Mouse (Mus musculus): ENCODE data around the gene Parp3. TPM values are rescaled to one million over a fixed set of nuclear protein-coding genes. Genes with fewer than 3 reads are reported as not detected.

Gene Parp3
- polyA plus RNA-seq, 1 experiment from 2014 or later: 2.7 TPM

GRCm38 (mm10) chr9:106461641-106462429, 14.9 kb downstream of the Parp3 start:
- no peak overlapping the region; the same call in 1 of the 2 replicates for H3K4me3 ChIP-seq
- H3K27me3 ChIP-seq (ENCODE audit: low read depth, poor library complexity, severe bottlenecking): peaks cover 42% of the 10 kb centered on the region
- WGBS: 85% methylated on average over 16 of the region's 16 CpGs
- H3K9me3 ChIP-seq (replicated peaks): no peaks in the 10 kb centered on the region
- H3K36me3 ChIP-seq: peaks cover 94% of the 10 kb centered on the region
- H3K27ac ChIP-seq (replicated peaks): no peak overlapping the region
- peaks cover 81% of the 10 kb centered on the region for H3K4me1 ChIP-seq
- no peak for DNase-seq (ENCODE audit: low spot score)

GRCm38 (mm10) chr9:106461026-106461415, 15.7 kb downstream of the Parp3 start:
- H3K9me3 ChIP-seq (replicated peaks): no peaks in the 10 kb centered on the region
- peaks cover 89% of the 10 kb centered on the region for H3K4me1 ChIP-seq
- no peak overlapping the region for H3K4me3 ChIP-seq
- no peak for DNase-seq (ENCODE audit: low spot score)
- H3K27ac ChIP-seq (replicated peaks): no peak overlapping the region
- WGBS: 93% methylated on average over 9 of the region's 9 CpGs
- peaks cover 39% of the 10 kb centered on the region for H3K27me3 ChIP-seq (ENCODE audit: low read depth, poor library complexity, severe bottlenecking)
- peaks cover 99% of the 10 kb centered on the region for H3K36me3 ChIP-seq

GRCm38 (mm10) chr9:106460401-106461025, 16.2 kb downstream of the Parp3 start:
- H3K4me3 ChIP-seq: peak overlapping the region; percentile 5; the same call in 1 of the 2 replicates
- H3K9me3 ChIP-seq (replicated peaks): no peaks in the 10 kb centered on the region
- peaks cover 34% of the 10 kb centered on the region for H3K27me3 ChIP-seq (ENCODE audit: low read depth, poor library complexity, severe bottlenecking)
- DNase-seq (ENCODE audit: low spot score): no peak
- H3K27ac ChIP-seq (replicated peaks): peak overlapping the region; percentile 9; the same call in 1 of the 2 replicates
- 88% methylated on average over 18 of the region's 18 CpGs for WGBS
- peaks cover 90% of the 10 kb centered on the region for H3K4me1 ChIP-seq
- peaks cover 96% of the 10 kb centered on the region for H3K36me3 ChIP-seq

GRCm38 (mm10) chr9:106459946-106460345, 16.8 kb downstream of the Parp3 start:
- H3K4me3 ChIP-seq: peak overlapping the region; percentile 5; the same call in 1 of the 2 replicates
- peaks cover 90% of the 10 kb centered on the region for H3K4me1 ChIP-seq
- H3K27me3 ChIP-seq (ENCODE audit: low read depth, poor library complexity, severe bottlenecking): peaks cover 30% of the 10 kb centered on the region
- no peak for DNase-seq (ENCODE audit: low spot score)
- H3K36me3 ChIP-seq: peaks cover 91% of the 10 kb centered on the region
- H3K9me3 ChIP-seq (replicated peaks): no peaks in the 10 kb centered on the region
- WGBS: 88% methylated on average over 15 of the region's 15 CpGs
- no peak overlapping the region for H3K27ac ChIP-seq (replicated peaks)

GRCm38 (mm10) chr9:106457920-106458319, 18.8 kb downstream of the Parp3 start:
- no peaks in the 10 kb centered on the region for H3K9me3 ChIP-seq (replicated peaks)
- H3K27ac ChIP-seq (replicated peaks): peak overlapping the region; percentile 99
- H3K27me3 ChIP-seq (ENCODE audit: low read depth, poor library complexity, severe bottlenecking): peaks cover 10% of the 10 kb centered on the region
- peaks cover 85% of the 10 kb centered on the region for H3K4me1 ChIP-seq
- H3K4me3 ChIP-seq: peak overlapping the region; percentile 94
- WGBS: 67% methylated on average over 5 of the region's 5 CpGs
- no peak for DNase-seq (ENCODE audit: low spot score)
- H3K36me3 ChIP-seq: peaks cover 71% of the 10 kb centered on the region

- DNase-seq (ENCODE audit: low spot score): no peak
- H3K4me1 ChIP-seq: peaks cover 88% of the 10 kb centered on the region
- 48% methylated on average over 9 of the region's 9 CpGs for WGBS
- H3K27me3 ChIP-seq (ENCODE audit: low read depth, poor library complexity, severe bottlenecking): peaks cover 5% of the 10 kb centered on the region; the same call in 1 of the 2 replicates
- peaks cover 64% of the 10 kb centered on the region for H3K36me3 ChIP-seq
- H3K9me3 ChIP-seq (replicated peaks): no peaks in the 10 kb centered on the region
- peak overlapping the region; percentile 99 for H3K27ac ChIP-seq (replicated peaks)
- peak overlapping the region; percentile 94 for H3K4me3 ChIP-seq
These were observed 19.6 kb downstream of the Parp3 start for GRCm38 (mm10) chr9:106457163-106457559.

GRCm38 (mm10) chr9:106456325-106457162, 20.2 kb downstream of the Parp3 start:
- DNase-seq (ENCODE audit: low spot score): peak; percentile 82
- Histone ChIP-seq H3K27ac (replicated peaks) (peak overlapping the region; percentile 99), H3K4me1 (peaks cover 88% of the 10 kb centered on the region), H3K36me3 (peaks cover 57% of the 10 kb centered on the region), H3K27me3 (ENCODE audit: low read depth, poor library complexity, severe bottlenecking) (0 out of 2 replicates have a peak, but pooled peaks cover 4% of the 10 kb centered on the region), H3K4me3 (peak overlapping the region; percentile 94), H3K9me3 (replicated peaks) (no peaks in the 10 kb centered on the region)
- 28% methylated on average over 15 of the region's 15 CpGs for WGBS

- peak; percentile 80 for DNase-seq (ENCODE audit: low spot score)
- peaks cover 9% of the 10 kb centered on the region; the same call in 1 of the 2 replicates for H3K27me3 ChIP-seq (ENCODE audit: low read depth, poor library complexity, severe bottlenecking)
- 2% methylated on average over 17 of the region's 17 CpGs for WGBS
- no peaks in the 10 kb centered on the region for H3K9me3 ChIP-seq (replicated peaks)
- peak overlapping the region; percentile 94 for H3K4me3 ChIP-seq
- peaks cover 94% of the 10 kb centered on the region for H3K4me1 ChIP-seq
- peak overlapping the region; percentile 99 for H3K27ac ChIP-seq (replicated peaks)
- peaks cover 43% of the 10 kb centered on the region for H3K36me3 ChIP-seq
These were observed 21.7 kb downstream of the Parp3 start for GRCm38 (mm10) chr9:106454888-106455681.

- Histone ChIP-seq H3K9me3 (replicated peaks) (no peaks in the 10 kb centered on the region), H3K4me3 (peak overlapping the region; percentile 94), H3K27ac (replicated peaks) (peak overlapping the region; percentile 99), H3K4me1 (peaks cover 94% of the 10 kb centered on the region), H3K36me3 (peaks cover 34% of the 10 kb centered on the region), H3K27me3 (ENCODE audit: low read depth, poor library complexity, severe bottlenecking) (peaks cover 12% of the 10 kb centered on the region; the same call in 1 of the 2 replicates)
- peak; percentile 64 for DNase-seq (ENCODE audit: low spot score)
- under 1% methylated on average over 20 of the region's 20 CpGs for WGBS
These were observed 22.5 kb downstream of the Parp3 start for GRCm38 (mm10) chr9:106454071-106454761.

GRCm38 (mm10) chr9:106453271-106454070, 23.3 kb downstream of the Parp3 start, which contains the start of gene Pcbp4:
TSS of gene Pcbp4 (plus strand) at chr9:106453291.
- Histone ChIP-seq H3K27me3 (ENCODE audit: low read depth, poor library complexity, severe bottlenecking) (peaks cover 12% of the 10 kb centered on the region; the same call in 1 of the 2 replicates), H3K27ac (replicated peaks) (peak within 1 kb of the TSS; percentile 99), H3K4me1 (peaks cover 94% of the 10 kb centered on the region), H3K9me3 (replicated peaks) (no peaks in the 10 kb centered on the region), H3K36me3 (peaks cover 27% of the 10 kb centered on the region), H3K4me3 (peak within 1 kb of the TSS; percentile 94)
- peak; percentile 88 for DNase-seq (ENCODE audit: low spot score)
- WGBS: 1% methylated on average over 57 of the region's 74 CpGs

Measured in midbrain, embryonic 10.5 days (tissue).